Mouse (Mus musculus): ENCODE data around the gene Pi16.

- TF ChIP-seq CTCF (IDR thresholded peaks at IDR 0.05; ENCODE audit: control insufficient read depth, insufficient read depth, low read length): no peak
- no peak for TF ChIP-seq POLR2A (IDR thresholded peaks at IDR 0.05; ENCODE audit: borderline replicate concordance, control insufficient read depth, low read depth, low read length)
Observed at GRCm38 (mm10) chr17:29280422-29280821, 37.1 kb upstream of the Pi16 start.

Data from bone marrow, adult 2 months (tissue).